8 mouse cellular contexts compared by ENCODE assay signal in genomic region chr17:24209043-24209915, GRCm38 (mm10). TPM values are rescaled to one million over a fixed set of nuclear protein-coding genes. Genes with fewer than 3 reads are reported as not detected.
DNase-seq lines count a peak whose midpoint lies in the region; ATAC-seq and TF ChIP-seq lines count a peak whose summit lies in the region.

Gene Ntn3 (minus strand): TSS chr17:24209531.

- DNase-seq in thymus, postnatal 4 days: peak; percentile 45
- no peak for DNase-seq in thymus, postnatal 10 days (ENCODE audit: low spot score in 2 of 2)
- DNase-seq in gastrocnemius, postnatal 14 days: peak; percentile 49
- no peak for DNase-seq in adipocyte (ENCODE audit: low spot score)

- no peaks in the 10 kb centered on the region for H3K9me3 ChIP-seq in intestine, embryonic 16.5 days (ENCODE audit: control insufficient read depth, low read length)
- H3K9me3 ChIP-seq in liver, embryonic 16.5 days (replicated peaks; ENCODE audit: control insufficient read depth, low read length): no peaks in the 10 kb centered on the region

- peak within 1 kb of the TSS; percentile 66 for H3K4me3 ChIP-seq in intestine, embryonic 16.5 days (ENCODE audit: low read length)
- peak within 1 kb of the TSS; percentile 58 for H3K4me3 ChIP-seq in liver, embryonic 16.5 days (ENCODE audit: low read depth, low read length)
- peak within 1 kb of the TSS; percentile 56 for H3K4me3 ChIP-seq in olfactory bulb, adult 2 months (ENCODE audit: insufficient read depth, low read depth, low read length)

- TF ChIP-seq CTCF in olfactory bulb, adult 2 months (IDR thresholded peaks at IDR 0.05; ENCODE audit: insufficient read depth, low read depth, low read length): no peak

- H3K27ac ChIP-seq in intestine, embryonic 16.5 days (ENCODE audit: low read length): peak within 1 kb of the TSS; percentile 92
- peak within 1 kb of the TSS; percentile 97 for H3K27ac ChIP-seq in liver, embryonic 16.5 days (ENCODE audit: low read length)
- peak within 1 kb of the TSS; percentile 77 for H3K27ac ChIP-seq in olfactory bulb, adult 2 months (ENCODE audit: insufficient read depth, low read depth, low read length)

- no peaks in the 10 kb centered on the region for H3K36me3 ChIP-seq in intestine, embryonic 16.5 days (ENCODE audit: control insufficient read depth, insufficient read depth, low read length)
- H3K36me3 ChIP-seq in liver, embryonic 16.5 days (ENCODE audit: control insufficient read depth, insufficient read depth): no peaks in the 10 kb centered on the region

- ATAC-seq in common myeloid progenitor, adult 5-6 weeks (replicated peaks; ENCODE audit: low read depth, poor library complexity, severe bottlenecking): peak; percentile 21; the same call in 1 of the 2 replicates
- ATAC-seq in intestine, embryonic 16.5 days: peak; percentile 52
- ATAC-seq in liver, embryonic 16.5 days (ENCODE audit: low read depth): peak; percentile 85

- intact Hi-C loops in gastrocnemius, postnatal 14 days (cut with DNase I; ENCODE audit: low total_unique reads): no loop called here

- no peak for TF ChIP-seq POLR2A in olfactory bulb, adult 2 months (IDR thresholded peaks at IDR 0.05; ENCODE audit: insufficient read depth, low read depth, low read length)

- H3K27me3 ChIP-seq in intestine, embryonic 16.5 days (replicated peaks; ENCODE audit: control insufficient read depth, insufficient read depth, low read length): peaks cover 10% of the 10 kb centered on the region; the same call in 1 of the 2 replicates
- peaks cover 20% of the 10 kb centered on the region for H3K27me3 ChIP-seq in liver, embryonic 16.5 days (ENCODE audit: control insufficient read depth, insufficient read depth, low read depth, low read length)

- peaks cover 81% of the 10 kb centered on the region for H3K4me1 ChIP-seq in intestine, embryonic 16.5 days (ENCODE audit: control insufficient read depth, insufficient read depth, low read length)
- H3K4me1 ChIP-seq in liver, embryonic 16.5 days (ENCODE audit: control insufficient read depth, low read depth, low read length): peaks cover 80% of the 10 kb centered on the region
- peaks cover 60% of the 10 kb centered on the region for H3K4me1 ChIP-seq in olfactory bulb, adult 2 months (ENCODE audit: control insufficient read depth, insufficient read depth, low read length)

- 2% methylated on average over 43 of the region's 43 CpGs for WGBS in intestine, embryonic 16.5 days
- WGBS in liver, embryonic 16.5 days (ENCODE audit: insufficient replicate concordance): 3% methylated on average over 39 of the region's 43 CpGs
- 2% methylated on average over 43 of the region's 43 CpGs for WGBS in olfactory bulb, adult 2 months

- H3K4me2 ChIP-seq in intestine, embryonic 16.5 days (ENCODE audit: low read depth, low read length): peak within 1 kb of the TSS; percentile 97
- H3K4me2 ChIP-seq in liver, embryonic 16.5 days (ENCODE audit: low read depth, low read length): peak within 1 kb of the TSS; percentile 100

- H3K9ac ChIP-seq in intestine, embryonic 16.5 days (ENCODE audit: low read depth, low read length): peak within 1 kb of the TSS; percentile 82
- H3K9ac ChIP-seq in liver, embryonic 16.5 days (ENCODE audit: low read depth, low read length): peak within 1 kb of the TSS; percentile 75

RNA-seq across cellular contexts. Expression of gene Ntn3, which starts in this region (rescaled TPM):
- total RNA-seq in common myeloid progenitor, adult 5-6 weeks (2017): 0.10 and 0.50 TPM in 2 replicates
- total RNA-seq in gastrocnemius, postnatal 14 days (2021): 1 to 10 TPM in 1 of 2 experiments, under 1 TPM in 1; 0.86 to 1.1 TPM
- 3.1 and 3.5 TPM in 2 replicates for polyA plus RNA-seq in intestine, embryonic 16.5 days (2015; fragmentation: Nextera tagmentation; extraction: Ambion mirVana)
- polyA plus RNA-seq in liver, embryonic 16.5 days (2015; fragmentation: Nextera tagmentation; extraction: Ambion mirVana): 0.65 and 0.78 TPM in 2 replicates
- not detected in 2 replicates for polyA plus RNA-seq in olfactory bulb, adult 2 months (2012; ENCODE audit: insufficient read depth, insufficient read length, low replicate concordance, missing spikeins)

Comparison
In these comparisons a context has a peak if more than half of its experiments do, and no peak if none do; other contexts are left out.
1. DNase-seq: peak in thymus, postnatal 4 days (single experiment) and gastrocnemius, postnatal 14 days (single experiment); none in thymus, postnatal 10 days (0 of 2) and adipocyte (single experiment).
2. Peak in ATAC-seq in common myeloid progenitor, adult 5-6 weeks; RNA of the gene not detected or under 1 TPM.
3. Peak in ATAC-seq, H3K4me3 ChIP-seq, H3K27ac ChIP-seq, H3K9ac ChIP-seq and H3K4me2 ChIP-seq in liver, embryonic 16.5 days; RNA of the gene not detected or under 1 TPM.
4. ATAC-seq: peak in every context shown above with its lines; median percentile 85 in liver, embryonic 16.5 days; 52 in intestine, embryonic 16.5 days; 21 in common myeloid progenitor, adult 5-6 weeks.
5. Peak in every context shown above with its lines, with median percentiles within 50 percentile points of each other: H3K27ac ChIP-seq and H3K4me3 ChIP-seq.